Mouse (Mus musculus) layer of hippocampus, adult 18-20 months (tissue): ENCODE data around the gene Ctsr. TPM values are rescaled to one million over a fixed set of nuclear protein-coding genes. Genes with fewer than 3 reads are reported as not detected.
"Not testable (repeated sequence)": the region's sequence is repeated elsewhere in the genome, so short reads cannot be mapped to it uniquely, and the experiment has no call there.

ENCODE experiments used
- DNase-seq, 2 experiments: peaks; one replicate each; pipeline ENCODE4 v3.0.0; 2022; ENCODE audit warnings: low spot score in 2 of 2
- long read RNA-seq: library from polyadenylated mRNA; stranded (forward); transcript quantifications from one replicate; pipeline ENCODE4 v2.0.0, GENCODE M21; 2021
- total RNA-seq, 2 experiments: library from RNA; stranded (reverse); gene quantifications; 2 replicates each; pipeline ENCODE4 v1.2.3; 2021

Gene Ctsr
- total RNA-seq = not detected
- long read RNA-seq = 0 reads

DNA sequence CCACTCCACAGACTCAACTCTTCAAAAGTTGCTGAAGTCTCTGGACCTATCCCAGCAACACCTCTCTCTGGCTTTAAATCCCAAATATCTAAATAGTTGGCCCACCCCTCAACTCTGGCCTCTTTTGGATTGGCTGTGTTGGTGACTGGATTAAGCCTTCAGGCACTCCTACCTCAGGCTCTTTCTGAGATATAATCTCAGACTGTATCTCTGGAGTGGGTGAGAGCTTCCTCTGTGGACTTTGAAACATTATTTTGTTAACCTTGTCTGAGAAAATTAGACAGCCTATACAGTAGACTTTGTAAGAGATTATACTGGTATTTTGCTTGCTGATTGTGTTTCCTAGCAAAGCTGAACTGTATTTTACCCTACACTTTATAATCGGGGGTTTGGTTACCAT, at the start of gene Ctsr:
Gene Ctsr (minus strand): TSS at position 101 of the 400 bp plus-strand sequence.
- no peak for DNase-seq

GRCm38 (mm10) chr13:61203310-61203709, 39.3 kb upstream of the Ctsr start, which contains the start of gene Cts6:
Gene Cts6 (minus strand): TSS chr13:61203410.
- DNase-seq = no peak

DNA sequence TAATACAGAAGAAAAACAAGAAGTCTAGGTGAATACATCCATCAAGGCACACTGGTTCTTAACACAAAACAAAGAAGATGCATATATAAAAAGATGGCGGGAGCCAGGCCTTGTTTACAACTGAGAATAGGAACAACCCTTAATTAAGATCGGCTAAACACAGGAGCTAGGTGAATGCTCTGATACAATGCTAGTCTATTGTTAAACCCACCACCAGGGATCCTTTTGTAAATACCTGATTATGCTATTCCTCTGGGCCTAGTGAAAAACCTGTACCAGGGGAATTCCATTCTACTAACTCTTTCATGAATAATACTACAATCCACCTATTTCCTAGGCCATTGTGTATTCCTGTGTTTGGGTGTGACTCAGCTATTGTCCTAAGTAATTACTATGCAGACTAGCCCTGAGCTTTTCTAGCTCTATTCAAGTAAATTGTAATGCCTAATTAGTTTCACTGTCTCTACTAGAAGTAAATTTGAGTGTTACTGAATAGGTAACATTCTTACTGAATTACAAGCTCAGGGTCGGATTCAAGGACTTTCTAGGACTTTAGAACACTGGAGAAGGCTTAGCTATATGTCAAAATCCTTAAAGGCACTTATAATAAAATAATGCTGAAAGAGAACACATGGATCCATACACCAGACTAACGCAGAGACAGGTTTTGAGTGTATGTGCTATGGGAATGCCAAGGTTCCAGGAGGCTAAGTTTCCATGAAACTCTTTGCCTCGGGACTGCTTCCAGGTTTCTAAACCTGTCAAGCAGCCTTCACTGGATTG, 21.3 kb upstream of the Ctsr start:
- not testable (repeated sequence) for DNase-seq

DNA sequence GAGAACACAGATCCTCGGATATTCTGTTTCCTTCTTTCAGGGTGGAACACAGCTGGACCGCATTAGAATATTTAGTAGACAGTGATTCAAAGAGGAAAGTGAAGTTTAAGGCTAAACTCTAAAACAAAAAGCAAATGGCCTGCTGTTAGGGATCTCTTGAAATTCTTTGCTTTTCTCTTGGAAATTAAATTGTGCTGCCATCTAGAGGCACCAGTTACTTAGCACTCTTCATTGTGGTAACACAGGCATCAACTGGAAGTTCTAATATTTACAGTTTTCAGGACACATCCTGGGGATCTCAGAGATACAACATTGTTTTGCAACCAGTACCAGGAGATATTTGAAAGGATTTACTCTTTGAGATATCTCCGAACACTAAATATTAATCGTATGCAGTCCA, 566 bp upstream of the Ctsr start:
- no peak for DNase-seq

Other genes with a start within 250 kb of the Ctsr start
- not detected for gene Gm49393, start 228.7 kb downstream of the Ctsr start, total RNA-seq
- gene Gm49391, start 227.7 kb downstream of the Ctsr start, total RNA-seq = not detected
- 10 to 100 TPM; 16.0 to 19.5 TPM for gene Ctla2a, start 227.6 kb downstream of the Ctsr start, total RNA-seq
- gene Tpbpa, start 222.3 kb downstream of the Ctsr start, total RNA-seq = not detected
- not detected for gene Ctsj, start 158.3 kb downstream of the Ctsr start, total RNA-seq
- not detected for gene Ctsq, start 123.6 kb downstream of the Ctsr start, total RNA-seq
- not detected for gene Cts6, start 39.2 kb upstream of the Ctsr start, total RNA-seq
- not detected for gene Cts8, start 91.1 kb upstream of the Ctsr start, total RNA-seq
- gene Gm49398, start 124.6 kb upstream of the Ctsr start, total RNA-seq = not detected
- gene Cts7, start 193.9 kb upstream of the Ctsr start, total RNA-seq = not detected